Mouse (Mus musculus) embryo, embryonic 11.5 days (tissue): ENCODE data around the gene Dmbx1.

ENCODE experiments used
- DNase-seq: peaks from one replicate; pipeline ENCODE4 v3.0.0-alpha.2; 2012; ENCODE audit warnings: low read depth, low spot score

The Dmbx1 gene

GRCm38 (mm10) chr4:115940681-115941080, 955 bp upstream of the Dmbx1 start:
- no peak for DNase-seq

GRCm38 (mm10) chr4:115938276-115939160, 1.2 kb downstream of the Dmbx1 start:
- DNase-seq, result no peak

- no peak for DNase-seq
Measured at GRCm38 (mm10) chr4:115937061-115937976, 2.4 kb downstream of the Dmbx1 start.

- DNase-seq, result no peak
Measured at GRCm38 (mm10) chr4:115936646-115937045, 3.1 kb downstream of the Dmbx1 start.

- no peak for DNase-seq
Measured at GRCm38 (mm10) chr4:115935835-115936581, 3.7 kb downstream of the Dmbx1 start.

- no peak for DNase-seq
Measured at GRCm38 (mm10) chr4:115931556-115932088, 8.1 kb downstream of the Dmbx1 start.

- no peak for DNase-seq
Measured at GRCm38 (mm10) chr4:115927637-115928036, 12.1 kb downstream of the Dmbx1 start.

GRCm38 (mm10) chr4:115923262-115923880, 16.4 kb downstream of the Dmbx1 start:
- DNase-seq, result no peak

- no peak for DNase-seq
Measured at GRCm38 (mm10) chr4:115922688-115923087, 17.0 kb downstream of the Dmbx1 start.

GRCm38 (mm10) chr4:115919911-115920310, 19.8 kb downstream of the Dmbx1 start:
- DNase-seq, result no peak

- DNase-seq, result no peak
Measured at GRCm38 (mm10) chr4:115911586-115911985, 28.1 kb downstream of the Dmbx1 start.

- DNase-seq, result no peak
Measured at GRCm38 (mm10) chr4:115908641-115909040, 31.1 kb downstream of the Dmbx1 start.

GRCm38 (mm10) chr4:115907994-115908393, 31.7 kb downstream of the Dmbx1 start:
- DNase-seq, result no peak

- DNase-seq, result no peak
Measured at GRCm38 (mm10) chr4:115906791-115907190, 32.9 kb downstream of the Dmbx1 start.

- DNase-seq, result no peak
Measured at GRCm38 (mm10) chr4:115905701-115906100, 34.0 kb downstream of the Dmbx1 start.

GRCm38 (mm10) chr4:115904375-115904774, 35.4 kb downstream of the Dmbx1 start:
- DNase-seq, result peak; percentile 35

- peak; percentile 69 for DNase-seq
Measured at GRCm38 (mm10) chr4:115902816-115903215, 36.9 kb downstream of the Dmbx1 start.

GRCm38 (mm10) chr4:115897901-115898631, 41.7 kb downstream of the Dmbx1 start:
- no peak for DNase-seq

- DNase-seq, result no peak
Measured at GRCm38 (mm10) chr4:115894281-115894680, 45.4 kb downstream of the Dmbx1 start.

GRCm38 (mm10) chr4:115890553-115890952, 49.2 kb downstream of the Dmbx1 start, which contains the start of gene 6430628N08Rik:
TSS of gene 6430628N08Rik (plus strand) at chr4:115890665.
- DNase-seq, result no peak
